Mouse (Mus musculus): ENCODE data around the gene Hormad2.
A peak's percentile ranks its signal among the peaks of the same experiment; 100 is the strongest.

Hormad2 gene

GRCm38 (mm10) chr11:4299735-4300474 lies 141.0 kb downstream of the Hormad2 start:
- peak; percentile 50 to 67 for DNase-seq

- DNase-seq: peak; percentile 53 to 61
These were observed 141.7 kb downstream of the Hormad2 start for GRCm38 (mm10) chr11:4299191-4299590.

- DNase-seq: peak; percentile 30 to 48
These were observed 142.3 kb downstream of the Hormad2 start for GRCm38 (mm10) chr11:4298615-4299014.

DNA sequence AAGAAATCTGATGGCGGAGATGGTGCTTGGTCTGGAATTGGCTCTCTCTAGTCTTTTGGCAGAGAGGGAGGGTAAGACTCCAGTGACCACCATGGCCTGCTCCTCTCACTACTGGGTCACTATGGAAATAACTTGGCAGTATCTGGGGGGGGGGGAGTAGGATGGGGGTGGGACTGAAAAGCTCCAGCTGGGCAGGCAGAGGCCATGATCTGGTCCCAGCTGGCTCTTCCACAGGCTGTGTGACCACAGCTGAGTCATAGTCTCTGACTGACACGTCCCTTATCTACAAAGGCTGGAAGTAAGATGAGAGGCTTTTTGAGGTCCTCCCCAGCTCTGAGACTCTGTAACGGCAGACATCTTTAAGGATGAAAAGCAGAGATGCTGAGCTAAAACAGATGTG lies 143.2 kb downstream of the Hormad2 start:
- no peak for DNase-seq

DNA sequence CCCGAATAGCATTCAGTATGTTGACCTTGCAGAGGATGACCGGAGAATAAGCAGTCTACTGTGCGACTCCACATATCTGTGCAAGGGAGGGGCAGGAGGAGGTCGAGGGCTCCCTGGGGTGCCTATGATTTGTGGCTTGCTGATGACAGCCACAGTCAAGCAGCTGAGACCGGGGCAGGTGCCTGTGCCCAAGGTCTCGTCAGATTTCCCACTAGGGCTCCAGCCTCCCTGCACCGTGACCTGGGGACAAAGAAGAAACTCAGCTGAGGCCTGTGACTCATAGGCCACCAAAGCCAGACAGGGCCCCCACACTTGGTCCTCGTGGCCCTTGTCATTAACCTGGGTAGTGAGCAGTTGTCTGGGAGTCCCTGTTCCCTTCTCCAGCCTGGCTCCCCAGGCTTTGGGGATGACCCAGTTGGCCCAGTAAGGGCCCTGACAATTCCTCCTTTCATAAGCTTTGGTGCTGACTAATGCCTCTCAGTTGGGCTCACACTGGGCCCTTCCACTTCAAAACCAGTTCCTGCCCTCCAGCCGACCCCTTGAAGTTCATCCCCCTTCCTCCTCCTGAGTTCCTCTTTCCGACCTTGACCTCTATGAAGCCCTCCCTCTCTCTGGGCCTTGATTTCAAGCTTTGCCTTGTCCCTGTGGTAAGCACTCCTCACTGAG lies 144.2 kb downstream of the Hormad2 start:
- DNase-seq: no peak
